Mouse (Mus musculus): ENCODE data around the gene Itfg1.

Gene Itfg1

GRCm38 (mm10) chr8:85745053-85745452, 95.7 kb downstream of the Itfg1 start:
- in situ Hi-C loops (cut with MboI, MseI): no loop called here

- in situ Hi-C loops (cut with MboI, MseI): no loop called here
Observed at GRCm38 (mm10) chr8:85730545-85730944, 110.2 kb downstream of the Itfg1 start.

DNA sequence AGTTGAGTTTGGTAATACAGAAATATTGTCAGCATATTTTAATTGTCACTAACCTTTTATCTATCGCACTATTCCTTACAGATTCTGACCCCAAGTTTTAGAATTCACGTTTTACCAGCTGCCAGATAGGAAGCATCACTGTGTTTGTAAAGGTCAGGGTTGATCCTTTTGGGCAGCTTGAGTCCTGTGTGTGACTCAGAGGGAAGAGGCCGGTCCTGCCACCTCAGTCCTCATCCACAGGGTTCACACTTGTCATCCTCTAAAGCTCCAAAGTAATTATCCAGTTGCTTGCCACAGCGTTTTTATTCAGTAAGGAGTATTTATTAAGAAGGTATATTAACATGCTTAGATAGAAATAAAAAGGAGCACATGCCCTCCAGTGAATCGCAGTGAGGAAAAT, 123.5 kb downstream of the Itfg1 start:
- in situ Hi-C loops (cut with MboI, MseI): no loop called here

- in situ Hi-C loops (cut with MboI, MseI): no loop called here
Observed at GRCm38 (mm10) chr8:85716696-85717095, 124.0 kb downstream of the Itfg1 start.

DNA sequence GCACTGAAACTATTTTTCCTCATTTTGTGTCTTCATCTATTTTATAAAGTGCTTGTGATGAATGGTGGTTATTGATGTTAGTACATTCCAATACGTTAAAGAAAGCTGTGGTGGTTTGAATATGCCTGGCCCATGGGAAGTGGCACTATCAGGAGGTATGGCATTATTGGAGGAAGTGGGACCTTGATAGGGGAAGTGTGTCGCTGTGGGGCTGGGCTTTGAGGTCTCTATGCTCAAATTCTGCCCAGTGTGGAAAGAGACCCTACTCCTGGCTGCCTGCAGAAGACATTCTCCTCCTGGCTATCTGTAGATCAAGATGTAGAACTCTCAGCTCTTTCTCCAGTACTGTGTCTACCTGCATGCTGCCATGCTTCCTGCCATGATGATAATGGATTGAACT, 133.7 kb downstream of the Itfg1 start:
- in situ Hi-C loops (cut with MboI, MseI): no loop called here

GRCm38 (mm10) chr8:85700751-85701351, 139.9 kb downstream of the Itfg1 start, which contains the start of gene Neto2:
Gene Neto2, minus strand, starts transcription at chr8:85700924.
- in situ Hi-C loops (cut with MboI, MseI): loop anchor here (5.0 kb wide), 1 partner anchor 666 kb away; no protein-coding TSS in a partner anchor

DNA sequence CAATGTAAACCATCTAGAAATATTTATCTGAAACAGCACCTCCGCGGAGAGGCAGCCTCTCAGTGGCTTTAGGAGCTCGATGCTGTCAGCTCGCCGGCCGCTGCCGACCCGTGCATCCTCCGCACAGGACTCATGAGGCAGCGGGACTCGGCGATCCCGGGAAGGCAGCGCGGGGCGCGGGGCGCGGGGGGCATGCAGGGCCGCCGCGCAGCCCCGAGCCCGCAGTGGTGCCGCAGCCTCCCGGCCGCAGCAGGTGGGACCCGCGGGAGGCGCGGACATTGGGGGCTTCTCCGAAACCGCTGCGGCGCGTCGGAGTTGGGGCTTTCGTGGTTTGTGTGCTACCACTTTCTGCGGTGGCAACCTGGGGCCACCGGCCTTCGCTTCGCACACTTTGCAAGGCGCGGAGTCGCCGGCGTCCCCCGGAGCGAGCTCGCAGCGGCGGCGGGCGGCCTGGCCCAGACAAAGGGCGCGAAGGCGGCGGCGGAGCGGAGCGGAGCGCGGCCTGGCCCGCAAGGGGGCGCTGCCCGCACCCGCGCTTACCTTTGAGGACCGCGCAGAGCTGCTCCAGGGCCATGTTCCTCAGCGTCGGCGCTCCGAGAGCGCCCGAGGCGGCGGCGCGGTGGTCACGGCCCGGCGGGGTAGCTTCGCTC, 140.5 kb downstream of the Itfg1 start:
- in situ Hi-C loops (cut with MboI, MseI): loop anchor here (5.0 kb wide), 1 partner anchor 667 kb away; no protein-coding TSS in a partner anchor

DNA sequence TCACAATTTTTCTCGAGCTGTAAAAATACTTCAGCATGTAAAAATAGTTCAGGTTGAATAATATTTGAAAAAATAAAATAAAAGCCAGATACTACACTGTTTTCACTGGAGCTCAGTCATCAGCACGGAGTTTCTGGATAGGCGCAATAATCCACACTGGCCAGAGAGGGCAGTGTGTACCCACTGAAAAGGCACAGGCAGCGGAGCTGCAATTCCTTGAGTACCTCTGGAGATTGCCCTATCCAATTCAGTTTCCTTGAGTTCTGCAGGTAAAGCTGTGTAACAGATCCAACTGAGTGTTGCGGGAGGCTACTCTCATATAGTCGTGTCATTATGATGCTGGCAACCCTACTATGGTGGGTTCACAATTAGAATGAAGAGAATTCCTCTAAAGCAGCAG, 141.7 kb downstream of the Itfg1 start:
- in situ Hi-C loops (cut with MboI, MseI): loop anchor here (5.0 to 25.0 kb wide), 2 partner anchors 883 to 1213 kb away; partner anchors contain the start of gene Abcc12
